Mouse (Mus musculus): Measurements from ENCODE around the gene 4931428L18Rik.

The 4931428L18Rik gene

GRCm38 (mm10) chr1:31222564-31222963 lies at the start of gene 4931428L18Rik, which contains the start of gene Pih1d3:
4931428L18Rik (minus strand) TSS chr1:31222684.
Pih1d3 (plus strand) TSS chr1:31222838.
- in situ Hi-C loops (cut with MboI; ENCODE audit: low pct_unique_long_range_greater_than_20kb in 1 of 2, low sequenced_read_pairs in 2 of 2, unreplicated experiment in 1 of 2), result loop anchor here (10.0 to 25.0 kb wide), 2 partner anchors 112 to 765 kb away; no protein-coding TSS in a partner anchor

DNA sequence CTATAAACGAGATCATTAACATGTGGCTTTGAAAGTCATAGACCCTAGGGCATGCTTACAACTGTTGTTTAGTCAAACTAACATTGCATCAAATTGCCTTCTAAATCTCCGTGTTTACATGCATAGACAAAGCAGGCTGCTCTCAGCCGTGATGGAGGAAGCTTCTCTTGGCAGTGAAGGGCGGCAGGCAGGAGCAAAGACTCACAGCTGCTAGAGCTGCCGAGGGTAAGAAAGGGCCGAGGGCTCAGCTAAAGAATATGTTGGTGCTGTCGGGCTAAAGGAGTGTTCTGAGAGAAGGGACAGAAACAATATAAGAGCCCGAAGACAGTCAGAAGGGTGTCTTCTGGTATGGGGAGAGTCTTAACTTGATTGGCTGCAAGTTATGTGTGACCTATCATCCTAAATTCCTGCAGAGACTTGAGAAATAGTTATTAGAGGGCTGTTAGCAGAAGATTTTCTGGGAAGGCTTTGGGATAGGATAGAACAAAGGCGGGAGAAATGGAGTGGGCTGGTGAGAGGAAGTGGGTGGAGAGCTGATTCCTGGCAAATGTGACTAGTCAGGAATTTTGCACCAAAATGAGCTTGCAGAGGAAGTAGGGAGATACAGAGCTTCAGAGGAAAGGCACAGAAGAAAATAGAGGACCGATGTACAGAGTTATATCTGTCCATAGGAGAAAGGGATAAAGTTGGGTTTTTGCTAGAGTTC lies 37.9 kb upstream of the 4931428L18Rik start:
- in situ Hi-C loops (cut with MboI; ENCODE audit: low pct_unique_long_range_greater_than_20kb in 1 of 2, low sequenced_read_pairs in 2 of 2, unreplicated experiment in 1 of 2), result no loop called here

DNA sequence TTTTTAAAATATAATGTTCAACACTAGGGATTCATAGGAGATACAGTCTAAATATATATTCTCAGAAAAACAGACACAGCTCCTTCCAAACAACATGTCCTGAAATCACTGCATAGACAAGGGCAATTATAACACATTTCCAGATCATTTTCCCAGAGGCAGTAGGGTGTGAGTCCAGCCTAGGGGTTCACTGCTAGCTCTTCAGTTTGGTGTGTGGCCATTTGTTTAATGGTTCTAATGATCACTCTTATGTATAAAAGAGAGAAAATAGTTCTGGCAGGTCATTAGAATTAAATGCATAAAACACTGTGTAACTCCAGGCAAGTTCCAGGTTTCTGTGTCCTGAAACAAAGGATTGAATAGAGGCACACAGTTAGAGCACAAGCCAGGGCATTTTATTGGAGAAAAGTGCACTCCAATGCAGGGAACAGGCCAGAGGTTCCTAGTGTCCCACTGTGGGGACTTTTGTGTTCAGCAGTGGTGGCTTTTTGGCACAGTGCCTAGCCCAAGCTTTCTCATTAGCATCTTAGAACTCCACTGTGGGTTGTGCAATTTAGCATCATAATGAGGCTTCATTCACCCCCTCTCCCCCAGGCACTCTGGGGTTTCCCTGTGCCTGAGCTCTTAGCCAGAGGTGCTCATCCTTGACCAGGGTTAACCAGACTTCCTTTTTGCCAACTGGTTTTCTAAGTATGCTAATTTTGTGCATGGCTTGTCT lies 11.0 kb upstream of the 4931428L18Rik start:
- in situ Hi-C loops (cut with MboI; ENCODE audit: low pct_unique_long_range_greater_than_20kb in 1 of 2, low sequenced_read_pairs in 2 of 2, unreplicated experiment in 1 of 2), result no loop called here

DNA sequence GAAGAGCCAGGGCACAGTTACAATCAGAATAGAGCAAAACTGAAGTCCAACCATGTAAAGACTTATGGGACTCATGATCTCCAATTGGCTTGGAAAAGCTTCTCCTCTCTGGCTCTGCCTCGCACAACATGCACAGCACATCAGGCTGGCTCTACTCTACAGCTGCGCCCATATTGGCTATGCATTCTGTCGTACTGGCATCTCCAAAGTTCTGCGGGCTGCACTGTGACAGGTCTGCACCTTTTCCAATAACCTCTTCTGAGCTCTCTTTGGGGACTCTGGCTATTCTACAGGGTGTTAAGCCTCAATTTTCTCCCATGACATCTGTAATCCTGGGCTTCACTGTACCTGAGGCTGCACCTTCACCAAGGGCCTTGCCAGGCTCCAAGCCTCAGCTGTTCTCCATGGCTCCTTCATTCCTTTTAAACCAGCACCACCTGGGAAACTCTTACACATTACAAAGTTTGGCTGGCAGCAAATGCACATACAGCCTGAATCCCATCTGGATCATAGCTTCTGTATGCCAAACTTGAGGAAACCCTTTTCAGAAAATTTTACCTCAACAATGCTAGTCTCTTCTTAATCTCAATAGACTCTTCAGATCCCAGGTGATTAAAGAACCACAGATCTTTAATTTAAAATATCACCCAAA lies 1.8 kb downstream of the 4931428L18Rik start:
- in situ Hi-C loops (cut with MboI; ENCODE audit: low pct_unique_long_range_greater_than_20kb in 1 of 2, low sequenced_read_pairs in 2 of 2, unreplicated experiment in 1 of 2), result loop anchor here (10.0 to 25.0 kb wide), 2 partner anchors 114 to 767 kb away; no protein-coding TSS in a partner anchor

DNA sequence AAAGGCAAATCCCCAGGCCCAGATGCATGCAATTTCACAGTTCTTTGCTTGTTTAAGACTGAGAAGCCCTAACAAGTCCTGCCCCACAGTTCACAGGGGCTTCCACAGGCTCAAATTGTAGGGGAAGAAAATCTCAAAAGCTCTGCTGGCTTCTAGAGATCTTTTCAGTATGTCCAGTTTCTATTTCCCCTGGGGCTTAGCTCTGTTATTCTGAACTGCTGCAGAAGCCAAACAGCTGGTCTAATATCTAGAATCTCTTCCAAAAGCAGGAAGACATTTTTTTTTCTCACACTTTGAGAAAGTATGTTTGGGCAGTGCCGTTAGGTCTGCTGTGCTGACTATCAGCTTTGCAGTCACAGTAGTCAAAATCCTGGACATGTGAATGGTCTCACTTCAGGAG lies 7.7 kb downstream of the 4931428L18Rik start:
- in situ Hi-C loops (cut with MboI; ENCODE audit: low pct_unique_long_range_greater_than_20kb in 1 of 2, low sequenced_read_pairs in 2 of 2, unreplicated experiment in 1 of 2), result loop anchor here in 1 of 2 experiments (10.0 to 25.0 kb wide), 2 partner anchors 120 to 772 kb away; no protein-coding TSS in a partner anchor

- in situ Hi-C loops (cut with MboI; ENCODE audit: low pct_unique_long_range_greater_than_20kb in 1 of 2, low sequenced_read_pairs in 2 of 2, unreplicated experiment in 1 of 2), result loop anchor here in 1 of 2 experiments (10.0 to 25.0 kb wide), 2 partner anchors 125 to 777 kb away; no protein-coding TSS in a partner anchor
Observed at GRCm38 (mm10) chr1:31210144-31210543, 12.3 kb downstream of the 4931428L18Rik start.

DNA sequence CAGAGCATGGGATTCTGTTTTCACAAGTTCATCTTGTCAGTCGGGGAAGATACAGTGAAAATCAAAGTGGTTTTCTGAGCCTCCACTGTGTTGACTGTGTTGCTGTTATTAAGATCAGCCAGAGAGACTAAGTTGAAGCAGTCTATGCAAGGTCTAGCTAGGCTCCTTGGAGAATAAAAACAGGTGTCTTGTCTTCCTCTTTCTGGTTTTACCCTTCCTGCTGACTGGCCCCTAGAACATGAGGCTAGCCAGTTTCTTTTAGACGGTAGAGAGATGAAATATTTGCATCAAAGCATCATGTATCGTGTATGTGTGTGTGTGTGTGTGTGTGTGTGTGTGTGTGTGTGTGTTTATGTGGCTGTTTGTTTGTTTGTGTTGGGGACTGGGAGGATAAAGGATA lies 16.7 kb downstream of the 4931428L18Rik start:
- in situ Hi-C loops (cut with MboI; ENCODE audit: low pct_unique_long_range_greater_than_20kb in 1 of 2, low sequenced_read_pairs in 2 of 2, unreplicated experiment in 1 of 2), result loop anchor here in 1 of 2 experiments (25.0 kb wide), 1 partner anchor 782 kb away; no protein-coding TSS in a partner anchor

DNA sequence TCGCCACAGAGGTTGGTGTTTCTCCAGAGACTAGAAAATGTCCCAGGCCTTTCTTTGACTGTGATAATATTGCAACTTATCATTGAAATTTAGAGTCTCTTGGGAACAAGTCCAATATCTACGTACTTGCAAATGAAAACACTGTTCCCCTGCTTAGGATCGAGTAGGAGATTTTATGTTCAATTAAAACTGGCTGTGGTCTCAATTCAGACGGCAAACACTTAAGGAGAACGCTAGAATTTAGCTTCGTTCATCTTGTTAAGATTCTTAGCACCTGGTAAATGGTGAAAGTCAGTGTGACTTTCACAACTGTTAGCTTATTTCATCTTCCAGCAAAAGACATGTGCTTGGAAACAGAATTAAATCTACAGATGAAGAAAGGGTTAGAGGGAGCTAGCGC lies 17.1 kb downstream of the 4931428L18Rik start:
- in situ Hi-C loops (cut with MboI; ENCODE audit: low pct_unique_long_range_greater_than_20kb in 1 of 2, low sequenced_read_pairs in 2 of 2, unreplicated experiment in 1 of 2), result loop anchor here in 1 of 2 experiments (25.0 kb wide), 1 partner anchor 782 kb away; no protein-coding TSS in a partner anchor

- in situ Hi-C loops (cut with MboI; ENCODE audit: low pct_unique_long_range_greater_than_20kb in 1 of 2, low sequenced_read_pairs in 2 of 2, unreplicated experiment in 1 of 2), result loop anchor here in 1 of 2 experiments (25.0 kb wide), 1 partner anchor 784 kb away; no protein-coding TSS in a partner anchor
Observed at GRCm38 (mm10) chr1:31203771-31204170, 18.7 kb downstream of the 4931428L18Rik start.

- in situ Hi-C loops (cut with MboI; ENCODE audit: low pct_unique_long_range_greater_than_20kb in 1 of 2, low sequenced_read_pairs in 2 of 2, unreplicated experiment in 1 of 2), result no loop called here
Observed at GRCm38 (mm10) chr1:31196959-31197358, 25.5 kb downstream of the 4931428L18Rik start.

GRCm38 (mm10) chr1:31195633-31196032 lies 26.9 kb downstream of the 4931428L18Rik start:
- in situ Hi-C loops (cut with MboI; ENCODE audit: low pct_unique_long_range_greater_than_20kb in 1 of 2, low sequenced_read_pairs in 2 of 2, unreplicated experiment in 1 of 2), result no loop called here

GRCm38 (mm10) chr1:31190237-31190866 lies 32.1 kb downstream of the 4931428L18Rik start:
- in situ Hi-C loops (cut with MboI; ENCODE audit: low pct_unique_long_range_greater_than_20kb in 1 of 2, low sequenced_read_pairs in 2 of 2, unreplicated experiment in 1 of 2), result no loop called here

GRCm38 (mm10) chr1:31178264-31178663 lies 44.2 kb downstream of the 4931428L18Rik start:
- in situ Hi-C loops (cut with MboI; ENCODE audit: low pct_unique_long_range_greater_than_20kb in 1 of 2, low sequenced_read_pairs in 2 of 2, unreplicated experiment in 1 of 2), result no loop called here

- in situ Hi-C loops (cut with MboI; ENCODE audit: low pct_unique_long_range_greater_than_20kb in 1 of 2, low sequenced_read_pairs in 2 of 2, unreplicated experiment in 1 of 2), result no loop called here
Observed at GRCm38 (mm10) chr1:31176101-31176500, 46.4 kb downstream of the 4931428L18Rik start, which contains the start of gene Lgsn. Lgsn (plus strand) TSS chr1:31176401.

DNA sequence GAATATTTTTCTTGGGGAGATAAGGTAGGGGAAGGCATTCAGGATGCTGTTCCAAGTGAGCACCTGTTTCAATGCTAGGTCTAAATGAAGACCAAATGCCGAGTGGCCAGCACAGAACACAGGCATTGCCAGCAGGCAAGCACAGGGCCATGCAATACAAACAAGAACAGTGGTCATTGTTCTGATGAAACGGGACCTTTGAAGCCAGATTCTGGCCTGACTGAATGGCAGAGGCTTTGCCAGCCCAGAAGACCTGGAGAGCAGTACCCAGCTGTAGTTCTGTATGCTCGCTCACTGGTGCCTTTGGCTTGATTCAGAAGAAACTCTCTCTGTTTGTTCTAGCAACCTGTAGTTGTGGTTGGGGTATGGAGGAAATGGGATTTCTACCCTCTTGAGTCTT lies 47.1 kb downstream of the 4931428L18Rik start:
- in situ Hi-C loops (cut with MboI; ENCODE audit: low pct_unique_long_range_greater_than_20kb in 1 of 2, low sequenced_read_pairs in 2 of 2, unreplicated experiment in 1 of 2), result no loop called here

DNA sequence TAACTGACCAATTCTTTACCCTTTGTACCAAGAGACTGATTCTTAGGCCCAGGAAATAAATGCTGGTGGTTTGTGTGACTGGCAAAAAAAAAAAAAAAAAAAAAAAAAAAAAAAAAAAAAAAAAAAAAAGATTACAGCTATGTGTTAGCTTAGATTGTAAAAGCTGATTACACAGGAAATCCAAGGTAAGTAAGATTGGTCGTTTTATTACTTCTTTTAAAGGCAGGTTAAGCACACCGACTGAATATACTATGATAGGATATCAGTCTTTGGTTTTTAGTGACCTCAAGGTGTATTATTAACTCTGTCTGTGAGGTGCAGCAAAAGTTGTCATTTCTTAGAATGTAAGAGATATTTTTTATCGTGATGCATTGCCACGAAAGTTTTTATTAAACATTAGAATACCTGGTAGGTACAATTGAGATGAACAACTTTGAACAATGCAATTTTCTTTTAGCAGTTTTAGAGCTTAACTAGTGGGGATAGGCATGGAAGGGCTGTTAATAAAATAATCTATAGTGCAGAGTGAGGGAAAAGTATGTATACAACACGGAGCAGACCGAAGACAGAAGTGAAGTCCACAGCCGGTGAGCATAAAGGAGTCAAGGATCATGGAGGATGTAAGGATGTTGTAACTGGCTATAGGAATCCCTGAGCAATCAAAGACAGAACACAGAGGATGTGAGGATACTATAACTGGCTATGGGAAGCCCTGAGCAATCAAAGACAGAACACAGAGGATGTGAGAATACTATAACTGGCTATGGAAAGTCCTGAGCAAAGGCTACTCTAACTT lies 57.0 kb downstream of the 4931428L18Rik start:
- in situ Hi-C loops (cut with MboI; ENCODE audit: low pct_unique_long_range_greater_than_20kb in 1 of 2, low sequenced_read_pairs in 2 of 2, unreplicated experiment in 1 of 2), result loop anchor here in 1 of 2 experiments (25.0 kb wide), 1 partner anchor 378 kb away; no protein-coding TSS in a partner anchor

DNA sequence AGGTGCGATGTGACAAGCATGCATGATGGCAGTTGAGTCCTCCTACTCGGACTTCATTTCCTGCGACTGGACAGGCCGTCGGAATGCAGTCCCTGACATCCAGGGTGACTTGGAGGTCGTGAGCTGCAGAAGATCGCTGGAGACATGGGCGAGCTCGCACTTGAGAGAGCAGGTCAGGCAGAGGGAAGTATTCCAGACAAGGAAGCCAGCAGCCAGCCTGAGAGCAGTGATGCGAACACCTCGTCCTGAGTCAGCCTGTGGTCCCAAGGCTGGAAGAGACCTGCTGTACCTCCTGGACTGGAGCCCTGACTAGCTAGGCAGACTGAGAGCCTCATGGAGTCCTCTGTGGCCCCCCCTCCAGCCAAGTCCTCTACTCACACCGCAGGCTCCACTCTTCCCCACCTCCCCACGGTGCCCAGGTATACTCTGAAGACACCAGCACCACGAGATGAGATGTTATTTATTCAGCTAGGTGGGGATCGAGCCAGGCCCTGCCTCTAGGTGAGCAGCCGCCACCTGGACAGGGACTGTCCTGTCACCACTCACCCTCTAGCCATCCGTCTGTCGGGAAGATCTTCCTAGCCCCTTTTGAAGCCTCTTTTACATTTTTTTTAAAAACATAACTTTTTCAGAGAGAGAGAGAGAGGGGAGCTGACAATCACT lies 57.8 kb downstream of the 4931428L18Rik start:
- in situ Hi-C loops (cut with MboI; ENCODE audit: low pct_unique_long_range_greater_than_20kb in 1 of 2, low sequenced_read_pairs in 2 of 2, unreplicated experiment in 1 of 2), result loop anchor here in 1 of 2 experiments (25.0 kb wide), 1 partner anchor 377 kb away; no protein-coding TSS in a partner anchor
